26 mouse cellular contexts compared by ENCODE assay signal in the genomic region with DNA sequence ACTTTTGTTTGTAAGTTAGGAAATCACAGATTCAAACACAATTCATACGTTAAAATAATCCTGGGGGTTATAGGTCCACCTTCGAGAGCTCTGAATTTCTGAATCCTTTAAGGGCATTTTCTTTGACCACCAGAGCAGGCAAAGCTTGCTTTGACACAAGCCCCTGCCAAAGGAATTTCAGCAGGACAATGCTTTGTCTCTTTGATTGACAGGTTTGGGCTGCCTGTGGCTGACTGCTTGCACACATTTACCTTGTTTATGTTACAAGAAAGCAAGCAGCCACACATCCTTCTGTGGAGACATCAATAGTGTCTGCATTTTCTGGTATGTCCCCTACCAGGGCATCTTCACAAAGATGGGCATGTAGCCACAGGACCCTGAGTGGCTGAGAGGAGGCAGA.
DNase-seq lines count a peak whose midpoint lies in the region; ATAC-seq lines count a peak whose summit lies in the region.
"Had no signal": no experiment of that assay in that cellular context is flagged by ENCODE, and none has a peak within 500 bp of the region (broad histone marks: within the 10 kb centered on the region; RNA-seq: fewer than 3 reads in every experiment).

No protein-coding gene starts in this region.

- H3K9me3 ChIP-seq in midbrain, embryonic 10.5 days (replicated peaks), result no peaks in the 10 kb centered on the region
- H3K9me3 ChIP-seq in midbrain, embryonic 16.5 days (replicated peaks; ENCODE audit: control insufficient read depth, low read length, poor library complexity, severe bottlenecking), result no peaks in the 10 kb centered on the region
- H3K9me3 ChIP-seq in embryonic facial prominence, embryonic 10.5 days, result no peaks in the 10 kb centered on the region
- H3K9me3 ChIP-seq: embryonic facial prominence, embryonic 13.5 days; forebrain, embryonic 10.5 days; forebrain, embryonic 13.5 days; hindbrain, embryonic 15.5 days had no signal

- H3K27ac ChIP-seq in midbrain, embryonic 10.5 days (replicated peaks), result peak overlapping the region; percentile 77
- no peak overlapping the region for H3K27ac ChIP-seq in midbrain, embryonic 16.5 days (ENCODE audit: low read length)
- H3K27ac ChIP-seq in embryonic facial prominence, embryonic 10.5 days (replicated peaks), result peak overlapping the region; percentile 72; the same call in 1 of the 2 replicates
- H3K27ac ChIP-seq: embryonic facial prominence, embryonic 13.5 days; forebrain, embryonic 13.5 days; hindbrain, embryonic 15.5 days had no signal

- ATAC-seq in midbrain, embryonic 16.5 days, result no peak
- ATAC-seq: forebrain, embryonic 13.5 days; forebrain, embryonic 16.5 days; intestine, postnatal 0 days; Patski had no signal

- intact Hi-C loops in left cerebral cortex, postnatal 4 days (cut with DNase I), result no loop called here

- no peak overlapping the region for H3K4me2 ChIP-seq in midbrain, embryonic 16.5 days (ENCODE audit: low read length)
- H3K4me2 ChIP-seq: embryonic facial prominence, embryonic 13.5 days; forebrain, embryonic 13.5 days; heart, embryonic 11.5 days; hindbrain, embryonic 15.5 days had no signal

- no peaks in the 10 kb centered on the region for H3K36me3 ChIP-seq in midbrain, embryonic 10.5 days
- no peaks in the 10 kb centered on the region for H3K36me3 ChIP-seq in midbrain, embryonic 16.5 days (ENCODE audit: control insufficient read depth, insufficient read depth, low read length)
- H3K36me3 ChIP-seq in embryonic facial prominence, embryonic 10.5 days (replicated peaks), result no peaks in the 10 kb centered on the region
- H3K36me3 ChIP-seq: embryonic facial prominence, embryonic 13.5 days; forebrain, embryonic 10.5 days; G1E; hindbrain, embryonic 15.5 days had no signal

- H3K4me1 ChIP-seq in midbrain, embryonic 10.5 days, result peaks cover 15% of the 10 kb centered on the region
- H3K4me1 ChIP-seq in midbrain, embryonic 16.5 days (ENCODE audit: control insufficient read depth, insufficient read depth, low read length), result no peaks in the 10 kb centered on the region
- H3K4me1 ChIP-seq in embryonic facial prominence, embryonic 10.5 days, result peaks cover 10% of the 10 kb centered on the region
- H3K4me1 ChIP-seq: hindbrain, embryonic 15.5 days had no signal

- peak; percentile 27 for DNase-seq in midbrain, embryonic 10.5 days (ENCODE audit: low spot score)
- DNase-seq in embryo, embryonic 10.5 days (ENCODE audit: low spot score), result peak; percentile 40
- DNase-seq in embryonic facial prominence, embryonic 10.5 days (ENCODE audit: low spot score), result peak; percentile 27
- peak; percentile 27 for DNase-seq in retina, embryonic 14.5 days (ENCODE audit: low spot score)
- DNase-seq in left cerebral cortex, postnatal 4 days, result no peak
- no peak for DNase-seq in urinary bladder, adult 2 months (ENCODE audit: low spot score)
- DNase-seq in layer of hippocampus, adult 11-12 months (ENCODE audit: low spot score), result no peak
- DNase-seq: adrenal gland, postnatal 10 days; B cell, adult 2 months; cerebellum, adult 11 months; cerebellum, adult 8-10 months; cerebellum, postnatal 10 days; cerebellum, postnatal 36 days; gastrocnemius, postnatal 10 days; heart, adult 11 months had no signal

- H3K4me3 ChIP-seq in midbrain, embryonic 10.5 days, result no peak overlapping the region
- no peak overlapping the region for H3K4me3 ChIP-seq in midbrain, embryonic 16.5 days (ENCODE audit: low read depth, low read length)
- H3K4me3 ChIP-seq in embryonic facial prominence, embryonic 10.5 days, result no peak overlapping the region
- H3K4me3 ChIP-seq: embryonic facial prominence, embryonic 13.5 days; forebrain, embryonic 10.5 days; forebrain, embryonic 13.5 days; hindbrain, embryonic 15.5 days had no signal

- no peak overlapping the region for H3K9ac ChIP-seq in midbrain, embryonic 16.5 days (ENCODE audit: low read depth, low read length)
- H3K9ac ChIP-seq: embryonic facial prominence, embryonic 13.5 days; forebrain, embryonic 13.5 days; hindbrain, embryonic 15.5 days had no signal

- H3K27me3 ChIP-seq in midbrain, embryonic 10.5 days (ENCODE audit: low read depth, poor library complexity, severe bottlenecking), result no peaks in the 10 kb centered on the region
- H3K27me3 ChIP-seq in midbrain, embryonic 16.5 days (ENCODE audit: control insufficient read depth, insufficient read depth, low read depth, low read length), result no peaks in the 10 kb centered on the region
- no peaks in the 10 kb centered on the region for H3K27me3 ChIP-seq in embryonic facial prominence, embryonic 10.5 days (replicated peaks; ENCODE audit: low read depth, poor library complexity, severe bottlenecking)
- H3K27me3 ChIP-seq: CH12.LX; embryonic facial prominence, embryonic 13.5 days; forebrain, embryonic 13.5 days; hindbrain, embryonic 15.5 days had no signal

- 13% methylated on average over 2 of the region's 2 CpGs for WGBS in midbrain, embryonic 10.5 days
- 12% methylated on average over 2 of the region's 2 CpGs for WGBS in midbrain, embryonic 16.5 days
- WGBS in embryonic facial prominence, embryonic 10.5 days, result 26% methylated on average over 2 of the region's 2 CpGs

Comparison
In these comparisons a context has a peak if more than half of its experiments do, and no peak if none do; other contexts are left out.
1. DNase-seq: peak in midbrain, embryonic 10.5 days (single experiment), embryo, embryonic 10.5 days (single experiment), embryonic facial prominence, embryonic 10.5 days (single experiment) and retina, embryonic 14.5 days (single experiment); none in left cerebral cortex, postnatal 4 days (single experiment), urinary bladder, adult 2 months (single experiment) and layer of hippocampus, adult 11-12 months (single experiment).